Mouse (Mus musculus) urinary bladder, postnatal 14 days (tissue): ENCODE measurements around the gene H2afj.
A peak's percentile ranks its signal among the peaks of the same experiment; 100 is the strongest.
"Not testable (repeated sequence)": the region's sequence is repeated elsewhere in the genome, so short reads cannot be mapped to it uniquely, and the experiment has no call there.

Source experiments
- DNase-seq: peaks from one replicate; pipeline ENCODE4 v3.0.0; 2021; ENCODE audit warnings: low spot score

H2afj gene

GRCm38 (mm10) chr6:136808014-136808417 is at the start of gene H2afj:
Gene H2afj (plus strand): TSS chr6:136808244.
- DNase-seq: peak; percentile 98

GRCm38 (mm10) chr6:136763912-136764311 is 44.1 kb upstream of the H2afj start:
- DNase-seq: no peak

- DNase-seq: no peak
These were observed 38.9 kb upstream of the H2afj start for GRCm38 (mm10) chr6:136769143-136769542.

- no peak for DNase-seq
These were observed 38.2 kb upstream of the H2afj start for GRCm38 (mm10) chr6:136769859-136770258.

- DNase-seq: no peak
These were observed 31.7 kb upstream of the H2afj start for GRCm38 (mm10) chr6:136776392-136776791.

GRCm38 (mm10) chr6:136781377-136781986 is 26.6 kb upstream of the H2afj start, which contains the start of gene Gucy2c:
Gene Gucy2c (minus strand): TSS chr6:136781765.
- no peak for DNase-seq

- DNase-seq: no peak
These were observed 25.9 kb upstream of the H2afj start for GRCm38 (mm10) chr6:136782146-136782545.

- no peak for DNase-seq
These were observed 25.3 kb upstream of the H2afj start for GRCm38 (mm10) chr6:136782761-136783160.

GRCm38 (mm10) chr6:136789391-136789971 is 18.6 kb upstream of the H2afj start:
- peak; percentile 57 for DNase-seq

- no peak for DNase-seq
These were observed 14.9 kb upstream of the H2afj start for GRCm38 (mm10) chr6:136792884-136793758.

- DNase-seq: no peak
These were observed 14.1 kb upstream of the H2afj start for GRCm38 (mm10) chr6:136793831-136794525.

- no peak for DNase-seq
These were observed 12.9 kb upstream of the H2afj start for GRCm38 (mm10) chr6:136795110-136795509.

GRCm38 (mm10) chr6:136795850-136796249 is 12.2 kb upstream of the H2afj start:
- DNase-seq: no peak

GRCm38 (mm10) chr6:136797874-136798693 is 10.0 kb upstream of the H2afj start:
- not testable (repeated sequence) for DNase-seq

- DNase-seq: no peak
These were observed 7.3 kb upstream of the H2afj start for GRCm38 (mm10) chr6:136800710-136801109.

- DNase-seq: no peak
These were observed 6.8 kb upstream of the H2afj start for GRCm38 (mm10) chr6:136801274-136801673.

GRCm38 (mm10) chr6:136803093-136803738 is 4.8 kb upstream of the H2afj start:
- no peak for DNase-seq

- DNase-seq: peak; percentile 96
These were observed 4.1 kb upstream of the H2afj start, which contains the start of gene Hist4h4 for GRCm38 (mm10) chr6:136803739-136804633. Gene Hist4h4 (minus strand): TSS chr6:136804415.

- no peak for DNase-seq
These were observed 3.2 kb upstream of the H2afj start for GRCm38 (mm10) chr6:136804705-136805408.
